Mouse (Mus musculus): Measurements from ENCODE around the gene 4930404N11Rik. TPM values are rescaled to one million over a fixed set of nuclear protein-coding genes. Genes with fewer than 3 reads are reported as not detected.

The 4930404N11Rik gene
- polyA plus RNA-seq, 1 experiment from 2014 or later: 0.37 TPM

GRCm38 (mm10) chr10:81336558-81336957 is 29.1 kb downstream of the 4930404N11Rik start:
- no peak for ATAC-seq (ENCODE audit: low FRiP score, low TSS enrichment)
- Histone ChIP-seq H3K4me2 (ENCODE audit: low read length) (no peak overlapping the region), H3K4me1 (ENCODE audit: control insufficient read depth, insufficient read depth, low read length) (no peaks in the 10 kb centered on the region), H3K36me3 (ENCODE audit: control insufficient read depth, insufficient read depth, low read length) (no peaks in the 10 kb centered on the region), H3K9me3 (ENCODE audit: control insufficient read depth, low read length) (no peaks in the 10 kb centered on the region), H3K4me3 (replicated peaks; ENCODE audit: low read depth, low read length) (no peak overlapping the region), H3K9ac (replicated peaks; ENCODE audit: low read length) (no peak overlapping the region), H3K27ac (replicated peaks; ENCODE audit: low read depth, low read length) (no peak overlapping the region), H3K27me3 (ENCODE audit: control insufficient read depth, insufficient read depth, low read length) (peaks cover 15% of the 10 kb centered on the region; the same call in 1 of the 2 replicates)
- 95% methylated on average over 4 of the region's 4 CpGs for WGBS
- DNase-seq: no peak

GRCm38 (mm10) chr10:81335393-81336340 is 29.9 kb downstream of the 4930404N11Rik start:
- no peaks in the 10 kb centered on the region for H3K4me1 ChIP-seq (ENCODE audit: control insufficient read depth, insufficient read depth, low read length)
- no peaks in the 10 kb centered on the region for H3K9me3 ChIP-seq (ENCODE audit: control insufficient read depth, low read length)
- ATAC-seq (ENCODE audit: low FRiP score, low TSS enrichment) (no peak), DNase-seq (no peak)
- H3K4me2 ChIP-seq (ENCODE audit: low read length): no peak overlapping the region
- no peak overlapping the region for H3K4me3 ChIP-seq (replicated peaks; ENCODE audit: low read depth, low read length)
- H3K36me3 ChIP-seq (ENCODE audit: control insufficient read depth, insufficient read depth, low read length): no peaks in the 10 kb centered on the region
- 34% methylated on average over 19 of the region's 19 CpGs for WGBS
- H3K27me3 ChIP-seq (ENCODE audit: control insufficient read depth, insufficient read depth, low read length): peaks cover 13% of the 10 kb centered on the region; the same call in 1 of the 2 replicates
- no peak overlapping the region for H3K27ac ChIP-seq (replicated peaks; ENCODE audit: low read depth, low read length)
- H3K9ac ChIP-seq (replicated peaks; ENCODE audit: low read length): no peak overlapping the region

- Histone ChIP-seq H3K27ac (replicated peaks; ENCODE audit: low read depth, low read length) (no peak overlapping the region), H3K4me3 (replicated peaks; ENCODE audit: low read depth, low read length) (no peak overlapping the region), H3K9ac (replicated peaks; ENCODE audit: low read length) (no peak overlapping the region), H3K36me3 (ENCODE audit: control insufficient read depth, insufficient read depth, low read length) (no peaks in the 10 kb centered on the region), H3K4me1 (ENCODE audit: control insufficient read depth, insufficient read depth, low read length) (no peaks in the 10 kb centered on the region), H3K9me3 (ENCODE audit: control insufficient read depth, low read length) (no peaks in the 10 kb centered on the region), H3K4me2 (ENCODE audit: low read length) (no peak overlapping the region), H3K27me3 (ENCODE audit: control insufficient read depth, insufficient read depth, low read length) (peaks cover 13% of the 10 kb centered on the region; the same call in 1 of the 2 replicates)
- ATAC-seq (ENCODE audit: low FRiP score, low TSS enrichment): no peak
- no peak for DNase-seq
- WGBS: 54% methylated on average over 11 of the region's 11 CpGs
Observed at GRCm38 (mm10) chr10:81334324-81334723, 31.3 kb downstream of the 4930404N11Rik start.

GRCm38 (mm10) chr10:81332277-81332676 is 33.3 kb downstream of the 4930404N11Rik start:
- Histone ChIP-seq H3K9me3 (ENCODE audit: control insufficient read depth, low read length) (no peaks in the 10 kb centered on the region), H3K9ac (replicated peaks; ENCODE audit: low read length) (no peak overlapping the region), H3K4me3 (replicated peaks; ENCODE audit: low read depth, low read length) (no peak overlapping the region), H3K36me3 (ENCODE audit: control insufficient read depth, insufficient read depth, low read length) (peaks cover 8% of the 10 kb centered on the region; the same call in 1 of the 2 replicates), H3K4me2 (ENCODE audit: low read length) (no peak overlapping the region), H3K4me1 (ENCODE audit: control insufficient read depth, insufficient read depth, low read length) (no peaks in the 10 kb centered on the region), H3K27ac (replicated peaks; ENCODE audit: low read depth, low read length) (no peak overlapping the region), H3K27me3 (ENCODE audit: control insufficient read depth, insufficient read depth, low read length) (peaks cover 13% of the 10 kb centered on the region; the same call in 1 of the 2 replicates)
- no peak for DNase-seq
- 12% methylated on average over 29 of the region's 29 CpGs for WGBS
- ATAC-seq (ENCODE audit: low FRiP score, low TSS enrichment): no peak

- Histone ChIP-seq H3K36me3 (ENCODE audit: control insufficient read depth, insufficient read depth, low read length) (peaks cover 31% of the 10 kb centered on the region), H3K27ac (replicated peaks; ENCODE audit: low read depth, low read length) (no peak overlapping the region), H3K27me3 (ENCODE audit: control insufficient read depth, insufficient read depth, low read length) (peaks cover 13% of the 10 kb centered on the region; the same call in 1 of the 2 replicates), H3K9ac (replicated peaks; ENCODE audit: low read length) (no peak overlapping the region), H3K4me1 (ENCODE audit: control insufficient read depth, insufficient read depth, low read length) (no peaks in the 10 kb centered on the region), H3K9me3 (ENCODE audit: control insufficient read depth, low read length) (no peaks in the 10 kb centered on the region), H3K4me2 (ENCODE audit: low read length) (no peak overlapping the region), H3K4me3 (replicated peaks; ENCODE audit: low read depth, low read length) (no peak overlapping the region)
- DNase-seq: no peak
- WGBS: 64% methylated on average over 4 of the region's 4 CpGs
- ATAC-seq (ENCODE audit: low FRiP score, low TSS enrichment): no peak
Observed at GRCm38 (mm10) chr10:81330007-81330406, 35.6 kb downstream of the 4930404N11Rik start.

- 77% methylated on average over 10 of the region's 10 CpGs for WGBS
- Histone ChIP-seq H3K4me1 (ENCODE audit: control insufficient read depth, insufficient read depth, low read length) (no peaks in the 10 kb centered on the region), H3K27me3 (ENCODE audit: control insufficient read depth, insufficient read depth, low read length) (peaks cover 10% of the 10 kb centered on the region; the same call in 1 of the 2 replicates), H3K9ac (replicated peaks; ENCODE audit: low read length) (no peak overlapping the region; the same call in 1 of the 2 replicates), H3K9me3 (ENCODE audit: control insufficient read depth, low read length) (no peaks in the 10 kb centered on the region), H3K4me2 (ENCODE audit: low read length) (no peak overlapping the region), H3K36me3 (ENCODE audit: control insufficient read depth, insufficient read depth, low read length) (peaks cover 37% of the 10 kb centered on the region), H3K4me3 (replicated peaks; ENCODE audit: low read depth, low read length) (no peak overlapping the region), H3K27ac (replicated peaks; ENCODE audit: low read depth, low read length) (no peak overlapping the region)
- no peak for DNase-seq
- no peak for ATAC-seq (ENCODE audit: low FRiP score, low TSS enrichment)
Observed at GRCm38 (mm10) chr10:81329194-81329975, 36.2 kb downstream of the 4930404N11Rik start.

GRCm38 (mm10) chr10:81328386-81328785 is 37.2 kb downstream of the 4930404N11Rik start, which contains the start of gene Tbxa2r:
Tbxa2r (plus strand) TSS chr10:81328731.
- Histone ChIP-seq H3K36me3 (ENCODE audit: control insufficient read depth, insufficient read depth, low read length) (peaks cover 47% of the 10 kb centered on the region), H3K9me3 (ENCODE audit: control insufficient read depth, low read length) (no peaks in the 10 kb centered on the region), H3K4me1 (ENCODE audit: control insufficient read depth, insufficient read depth, low read length) (no peaks in the 10 kb centered on the region), H3K27me3 (ENCODE audit: control insufficient read depth, insufficient read depth, low read length) (peaks cover 8% of the 10 kb centered on the region; the same call in 1 of the 2 replicates), H3K4me2 (ENCODE audit: low read length) (no peak within 1 kb of the TSS), H3K27ac (replicated peaks; ENCODE audit: low read depth, low read length) (no peak within 1 kb of the TSS; the same call in 1 of the 2 replicates), H3K4me3 (replicated peaks; ENCODE audit: low read depth, low read length) (no peak within 1 kb of the TSS), H3K9ac (replicated peaks; ENCODE audit: low read length) (no peak within 1 kb of the TSS; the same call in 1 of the 2 replicates)
- ATAC-seq (ENCODE audit: low FRiP score, low TSS enrichment): no peak
- DNase-seq: no peak
- WGBS: 18% methylated on average over 10 of the region's 10 CpGs

GRCm38 (mm10) chr10:81327959-81328358 is 37.7 kb downstream of the 4930404N11Rik start:
- H3K36me3 ChIP-seq (ENCODE audit: control insufficient read depth, insufficient read depth, low read length): peaks cover 52% of the 10 kb centered on the region
- H3K9ac ChIP-seq (replicated peaks; ENCODE audit: low read length): no peak overlapping the region

More at GRCm38 (mm10) chr10:81327959-81328358, 37.7 kb downstream of the 4930404N11Rik start:
- H3K4me2 ChIP-seq (ENCODE audit: low read length): no peak overlapping the region
- no peak overlapping the region for H3K4me3 ChIP-seq (replicated peaks; ENCODE audit: low read depth, low read length)
- peaks cover 4% of the 10 kb centered on the region; the same call in 1 of the 2 replicates for H3K27me3 ChIP-seq (ENCODE audit: control insufficient read depth, insufficient read depth, low read length)
- no peak for ATAC-seq (ENCODE audit: low FRiP score, low TSS enrichment)
- no peak overlapping the region for H3K27ac ChIP-seq (replicated peaks; ENCODE audit: low read depth, low read length)
- 62% methylated on average over 2 of the region's 2 CpGs for WGBS
- no peaks in the 10 kb centered on the region for H3K9me3 ChIP-seq (ENCODE audit: control insufficient read depth, low read length)
- no peaks in the 10 kb centered on the region for H3K4me1 ChIP-seq (ENCODE audit: control insufficient read depth, insufficient read depth, low read length)
- DNase-seq: no peak
